Mouse (Mus musculus): ENCODE measurements around the gene Kyat1.
A peak's percentile ranks its signal among the peaks of the same experiment; 100 is the strongest.
"Not testable (repeated sequence)": the region's sequence is repeated elsewhere in the genome, so short reads cannot be mapped to it uniquely, and the experiment has no call there.

Kyat1 gene

GRCm38 (mm10) chr2:30175897-30176296 is 29.8 kb downstream of the Kyat1 start:
- DNase-seq (ENCODE audit: low read depth in 1 of 2, low spot score in 2 of 2), result no peak

- no peak for DNase-seq (ENCODE audit: low read depth in 1 of 2, low spot score in 2 of 2)
Measured at GRCm38 (mm10) chr2:30173541-30174240, 32.0 kb downstream of the Kyat1 start.

GRCm38 (mm10) chr2:30171997-30172382 is 33.7 kb downstream of the Kyat1 start:
- no peak for DNase-seq (ENCODE audit: low read depth in 1 of 2, low spot score in 2 of 2)

GRCm38 (mm10) chr2:30171371-30171996 is 34.2 kb downstream of the Kyat1 start, which contains the start of gene Endog:
Gene Endog, plus strand, starts transcription at chr2:30171493.
- DNase-seq (ENCODE audit: low read depth in 1 of 2, low spot score in 2 of 2), result peak; percentile 21 to 54

GRCm38 (mm10) chr2:30166677-30167076 is 39.0 kb downstream of the Kyat1 start:
- DNase-seq (ENCODE audit: low read depth in 1 of 2, low spot score in 2 of 2), result no peak

GRCm38 (mm10) chr2:30164340-30164932 is 41.2 kb downstream of the Kyat1 start:
- no peak for DNase-seq (ENCODE audit: low read depth in 1 of 2, low spot score in 2 of 2)

GRCm38 (mm10) chr2:30161809-30162208 is 43.8 kb downstream of the Kyat1 start:
- DNase-seq (ENCODE audit: low read depth in 1 of 2, low spot score in 2 of 2), result no peak

- not testable (repeated sequence) for DNase-seq (ENCODE audit: low read depth in 1 of 2, low spot score in 2 of 2)
Measured at GRCm38 (mm10) chr2:30159871-30160270, 45.8 kb downstream of the Kyat1 start.

GRCm38 (mm10) chr2:30152616-30153015 is 53.0 kb downstream of the Kyat1 start:
- no peak for DNase-seq (ENCODE audit: low read depth in 1 of 2, low spot score in 2 of 2)

- DNase-seq (ENCODE audit: low read depth in 1 of 2, low spot score in 2 of 2), result no peak
Measured at GRCm38 (mm10) chr2:30151840-30152239, 53.8 kb downstream of the Kyat1 start.

- no peak for DNase-seq (ENCODE audit: low read depth in 1 of 2, low spot score in 2 of 2)
Measured at GRCm38 (mm10) chr2:30147466-30147865, 58.2 kb downstream of the Kyat1 start.

GRCm38 (mm10) chr2:30144436-30144835 is 61.2 kb downstream of the Kyat1 start:
- no peak for DNase-seq (ENCODE audit: low read depth in 1 of 2, low spot score in 2 of 2)

GRCm38 (mm10) chr2:30140021-30140420 is 65.6 kb downstream of the Kyat1 start:
- not testable (repeated sequence) for DNase-seq (ENCODE audit: low read depth in 1 of 2, low spot score in 2 of 2)

- DNase-seq (ENCODE audit: low read depth in 1 of 2, low spot score in 2 of 2), result no peak
Measured at GRCm38 (mm10) chr2:30136458-30136857, 69.2 kb downstream of the Kyat1 start.

All from monocyte, adult 2 months (primary cell).